Mouse (Mus musculus): ENCODE results near the gene Tmod2. TPM values are rescaled to one million over a fixed set of nuclear protein-coding genes. Genes with fewer than 3 reads are reported as not detected.

Tmod2 gene
- total RNA-seq, 1 experiment from 2014 or later, result 15.7 TPM

GRCm38 (mm10) chr9:75600166-75600934 lies 10.8 kb downstream of the Tmod2 start:
- DNase-seq, result peak; percentile 22

- DNase-seq, result peak; percentile 35
Measured at GRCm38 (mm10) chr9:75599191-75599841, 11.8 kb downstream of the Tmod2 start.

GRCm38 (mm10) chr9:75597596-75597995 lies 13.5 kb downstream of the Tmod2 start:
- DNase-seq, result no peak

- no peak for DNase-seq
Measured at GRCm38 (mm10) chr9:75597036-75597435, 14.1 kb downstream of the Tmod2 start.

GRCm38 (mm10) chr9:75593481-75593880 lies 17.6 kb downstream of the Tmod2 start:
- DNase-seq, result no peak

- DNase-seq, result no peak
Measured at GRCm38 (mm10) chr9:75589850-75590790, 21.0 kb downstream of the Tmod2 start.

GRCm38 (mm10) chr9:75581694-75582350 lies 29.3 kb downstream of the Tmod2 start:
- peak; percentile 42 for DNase-seq

- no peak for DNase-seq
Measured at GRCm38 (mm10) chr9:75579321-75579720, 31.8 kb downstream of the Tmod2 start.

GRCm38 (mm10) chr9:75571036-75571942 lies 39.8 kb downstream of the Tmod2 start:
- DNase-seq, result no peak

GRCm38 (mm10) chr9:75568399-75568798 lies 42.7 kb downstream of the Tmod2 start:
- no peak for DNase-seq

GRCm38 (mm10) chr9:75564892-75565291 lies 46.2 kb downstream of the Tmod2 start:
- no peak for DNase-seq

GRCm38 (mm10) chr9:75563622-75564021 lies 47.5 kb downstream of the Tmod2 start:
- DNase-seq, result no peak

- no peak for DNase-seq
Measured at GRCm38 (mm10) chr9:75563176-75563575, 47.9 kb downstream of the Tmod2 start.

- no peak for DNase-seq
Measured at GRCm38 (mm10) chr9:75561040-75561669, 50.0 kb downstream of the Tmod2 start.

- DNase-seq, result no peak
Measured at GRCm38 (mm10) chr9:75560353-75560752, 50.8 kb downstream of the Tmod2 start.

GRCm38 (mm10) chr9:75559512-75560012 lies 51.6 kb downstream of the Tmod2 start, which contains the start of gene Tmod3:
Gene Tmod3 (minus strand): TSS chr9:75559657.
- peak; percentile 97 for DNase-seq

- peak; percentile 77 for DNase-seq
Measured at GRCm38 (mm10) chr9:75558812-75559511, 52.2 kb downstream of the Tmod2 start.

- DNase-seq, result no peak
Measured at GRCm38 (mm10) chr9:75558360-75558759, 52.8 kb downstream of the Tmod2 start.

- DNase-seq, result no peak
Measured at GRCm38 (mm10) chr9:75553719-75554118, 57.4 kb downstream of the Tmod2 start.

Measured in adrenal gland, postnatal 14 days (tissue).